Mouse (Mus musculus) liver (tissue): Measurements from ENCODE around the gene Dnah8.

ENCODE experiments used
- DNase-seq: peaks from one replicate; pipeline ENCODE4 v3.0.0-alpha.2; 2020; ENCODE audit warnings: mixed read lengths

Gene Dnah8

GRCm38 (mm10) chr17:30752370-30752818 is 128.2 kb downstream of the Dnah8 start:
- no peak for DNase-seq

- no peak for DNase-seq
Measured at GRCm38 (mm10) chr17:30753201-30753600, 129.0 kb downstream of the Dnah8 start.

GRCm38 (mm10) chr17:30756771-30757170 is 132.6 kb downstream of the Dnah8 start:
- no peak for DNase-seq

GRCm38 (mm10) chr17:30760307-30760706 is 136.2 kb downstream of the Dnah8 start:
- DNase-seq: no peak

- no peak for DNase-seq
Measured at GRCm38 (mm10) chr17:30764276-30764675, 140.1 kb downstream of the Dnah8 start.

GRCm38 (mm10) chr17:30774416-30774815 is 150.3 kb downstream of the Dnah8 start:
- no peak for DNase-seq

- DNase-seq: no peak
Measured at GRCm38 (mm10) chr17:30775096-30775495, 150.9 kb downstream of the Dnah8 start.

GRCm38 (mm10) chr17:30781046-30781445 is 156.9 kb downstream of the Dnah8 start:
- no peak for DNase-seq

- DNase-seq: no peak
Measured at GRCm38 (mm10) chr17:30782286-30782685, 158.1 kb downstream of the Dnah8 start.

GRCm38 (mm10) chr17:30788361-30788760 is 164.2 kb downstream of the Dnah8 start:
- no peak for DNase-seq

- DNase-seq: no peak
Measured at GRCm38 (mm10) chr17:30790816-30791215, 166.7 kb downstream of the Dnah8 start.

GRCm38 (mm10) chr17:30792396-30792795 is 168.2 kb downstream of the Dnah8 start:
- no peak for DNase-seq

- DNase-seq: no peak
Measured at GRCm38 (mm10) chr17:30796616-30797015, 172.5 kb downstream of the Dnah8 start.

- DNase-seq: no peak
Measured at GRCm38 (mm10) chr17:30800261-30800985, 176.3 kb downstream of the Dnah8 start.

- no peak for DNase-seq
Measured at GRCm38 (mm10) chr17:30803668-30804067, 179.5 kb downstream of the Dnah8 start.

GRCm38 (mm10) chr17:30804955-30805354 is 180.8 kb downstream of the Dnah8 start:
- no peak for DNase-seq

GRCm38 (mm10) chr17:30805511-30806059 is 181.4 kb downstream of the Dnah8 start:
- DNase-seq: no peak

- no peak for DNase-seq
Measured at GRCm38 (mm10) chr17:30808866-30809660, 184.9 kb downstream of the Dnah8 start.

- no peak for DNase-seq
Measured at GRCm38 (mm10) chr17:30809926-30810660, 185.9 kb downstream of the Dnah8 start.

- DNase-seq: peak; percentile 10
Measured at GRCm38 (mm10) chr17:30818543-30818942, 194.4 kb downstream of the Dnah8 start.

GRCm38 (mm10) chr17:30819134-30819533 is 195.0 kb downstream of the Dnah8 start:
- no peak for DNase-seq

- DNase-seq: no peak
Measured at GRCm38 (mm10) chr17:30821115-30821514, 197.0 kb downstream of the Dnah8 start.

GRCm38 (mm10) chr17:30824473-30824872 is 200.3 kb downstream of the Dnah8 start:
- DNase-seq: no peak
